Mouse (Mus musculus) embryonic facial prominence, embryonic 14.5 days (tissue): ENCODE data around the gene Zbtb21. TPM values are rescaled to one million over a fixed set of nuclear protein-coding genes. Genes with fewer than 3 reads are reported as not detected.
A peak's percentile ranks its signal among the peaks of the same experiment; 100 is the strongest.
"Not testable (repeated sequence)": the region's sequence is repeated elsewhere in the genome, so short reads cannot be mapped to it uniquely, and the experiment has no call there.

ENCODE experiments used
- ATAC-seq: fragments of 200-750 bp; cut with Nextera tagmentation; 2 replicates; pipeline ENCODE4 v1.8.0; 2017; ENCODE audit warnings: low read depth, moderate number of reproducible peaks, moderate TSS enrichment
- DNase-seq: peaks from one replicate; pipeline ENCODE4 v3.0.0-alpha.2; 2015; ENCODE audit warnings: low spot score
- H3K27ac ChIP-seq: fragments of 300-500 bp; sonication (generic); replicated peaks from 2 replicates; pipeline ENCODE4 v1.5.1; 2014; ENCODE audit warnings: low read depth, mild to moderate bottlenecking, low read length, moderate library complexity
- H3K27me3 ChIP-seq: fragments of 300-500 bp; sonication (generic); replicated peaks from 2 replicates; pipeline ENCODE4 v1.6.1; 2014; ENCODE audit warnings: low read length; ENCODE audit not compliant: control insufficient read depth, insufficient read depth
- H3K36me3 ChIP-seq: fragments of 300-500 bp; sonication (generic); 2 replicates; pipeline ENCODE4 v1.6.1; 2014; ENCODE audit warnings: low read length, mixed read lengths; ENCODE audit not compliant: control insufficient read depth, insufficient read depth
- H3K4me1 ChIP-seq: fragments of 300-500 bp; sonication (generic); 2 replicates; pipeline ENCODE4 v1.6.1; 2014; ENCODE audit warnings: antibody characterized with exemption, low read length; ENCODE audit not compliant: control insufficient read depth, insufficient read depth
- H3K4me2 ChIP-seq: fragments of 300-500 bp; sonication (generic); 2 replicates; pipeline ENCODE4 v1.6.1; 2014; ENCODE audit warnings: low read depth, mild to moderate bottlenecking, low read length, moderate library complexity, mixed read lengths
- H3K4me3 ChIP-seq: fragments of 300-500 bp; sonication (generic); 2 replicates; pipeline ENCODE4 v1.5.1; 2014; ENCODE audit warnings: low read depth, mild to moderate bottlenecking, low read length
- H3K9ac ChIP-seq: fragments of 300-500 bp; sonication (generic); 2 replicates; pipeline ENCODE4 v1.6.1; 2014; ENCODE audit warnings: low read depth, mild to moderate bottlenecking, low read length, moderate library complexity, mixed read lengths
- H3K9me3 ChIP-seq: fragments of 300-500 bp; sonication (generic); 2 replicates; pipeline ENCODE4 v1.6.1; 2016; ENCODE audit warnings: low read length; ENCODE audit not compliant: control insufficient read depth
- WGBS: fragments of 180-500 bp; shearing (Covaris S2); extraction: QIAGEN DNeasy Blood & Tissue Kit; methylation state at CpG from one replicate; pipeline ENCODE4 v1.1.7; 2014; 5-methylcytosine and 5-hydroxymethylcytosine counted together
- polyA plus RNA-seq: library from polyadenylated mRNA; unstranded; fragments of >200 nt; fragmentation: Nextera tagmentation; extraction: Ambion mirVana; gene quantifications from 2 replicates; pipeline ENCODE4 v1.2.1, GENCODE M21; 2014

The Zbtb21 gene
- polyA plus RNA-seq, result 14.1 and 14.3 TPM in 2 replicates

GRCm38 (mm10) chr16:97962151-97962948 is at the start of gene Zbtb21, which contains the start of gene C2cd2:
Gene Zbtb21, minus strand, starts transcription at chr16:97962622.
Gene C2cd2, minus strand, starts transcription at chr16:97962598.
- Histone ChIP-seq H3K4me3 (peak within 1 kb of the TSS; percentile 89), H3K27me3 (no peaks in the 10 kb centered on the region), H3K9ac (peak within 1 kb of the TSS; percentile 95), H3K4me1 (peaks cover 8% of the 10 kb centered on the region; the same call in 1 of the 2 replicates), H3K9me3 (no peaks in the 10 kb centered on the region), H3K27ac (peak within 1 kb of the TSS; percentile 98), H3K36me3 (no peaks in the 10 kb centered on the region), H3K4me2 (peak within 1 kb of the TSS; percentile 74)
- peak; percentile 98 for ATAC-seq
- WGBS, result under 1% methylated on average over 35 of the region's 78 CpGs
- peak; percentile 98 for DNase-seq

DNA sequence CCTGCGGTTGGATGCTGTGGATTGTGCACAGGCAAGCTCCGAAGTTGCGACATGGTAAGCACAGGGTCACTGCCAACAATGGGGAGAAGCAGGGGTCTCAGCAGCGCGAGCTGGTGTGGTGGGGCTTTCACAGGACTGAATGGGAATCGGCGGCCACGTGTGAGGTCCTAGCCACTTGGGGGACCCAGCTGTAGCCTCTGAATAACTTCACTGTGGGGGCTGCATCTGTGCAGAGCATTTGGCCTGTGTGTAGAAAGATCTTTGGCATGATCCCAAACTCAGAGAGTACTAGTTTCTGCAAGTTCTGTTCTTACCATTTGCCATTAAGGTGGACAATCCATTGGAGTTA is 34.9 kb upstream of the Zbtb21 start:
- ATAC-seq, result peak; percentile 77; the same call in 1 of the 2 replicates
- H3K4me1 ChIP-seq, H3K27me3 ChIP-seq, H3K36me3 ChIP-seq, DNase-seq: not testable (repeated sequence)
- H3K27ac ChIP-seq, result peak overlapping the region; percentile 83; the same call in 1 of the 2 replicates
- peak overlapping the region; percentile 72 for H3K4me2 ChIP-seq
- H3K4me3 ChIP-seq, result peak overlapping the region; percentile 55
- WGBS, result 1% methylated on average over 8 of the region's 8 CpGs
- H3K9ac ChIP-seq, result peak overlapping the region; percentile 62
- peaks cover 18% of the 10 kb centered on the region for H3K9me3 ChIP-seq

DNA sequence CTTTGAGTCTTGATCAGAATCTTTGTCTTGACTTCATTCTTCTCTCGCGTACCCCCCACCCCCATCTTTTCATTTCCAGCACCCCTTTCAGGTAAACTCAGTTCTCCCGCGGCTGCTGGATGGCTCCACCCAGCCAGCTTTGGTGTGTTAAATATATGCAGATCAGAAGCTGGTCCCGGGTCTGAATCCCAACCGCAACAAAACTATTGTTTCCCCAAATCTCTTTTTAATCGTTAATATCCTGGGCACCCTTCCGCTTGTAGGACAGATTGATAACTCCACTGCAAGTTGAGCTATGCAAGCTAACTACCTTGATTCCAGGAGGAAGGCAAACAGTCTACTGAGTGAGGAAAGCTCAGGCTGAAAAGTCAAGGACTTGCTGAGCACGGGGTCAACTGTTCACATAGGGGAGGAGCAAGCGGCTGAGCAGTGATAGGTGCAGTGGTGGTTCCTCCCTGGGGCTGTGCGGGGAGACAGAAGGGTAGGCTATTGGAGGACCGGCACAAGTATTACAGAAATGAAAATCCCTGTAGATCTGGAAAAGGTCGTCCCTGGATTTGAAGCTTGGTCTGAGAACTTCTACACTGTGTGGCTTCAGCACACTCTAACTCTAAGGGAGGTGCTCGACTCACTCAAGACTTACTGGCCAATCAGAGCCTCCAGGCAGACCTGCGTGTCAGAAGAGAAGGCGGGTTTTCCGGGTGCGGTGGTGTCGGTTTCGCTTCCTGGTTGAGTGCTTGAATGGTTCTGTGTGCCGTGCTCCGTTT is 34.4 kb upstream of the Zbtb21 start, which contains the start of gene B230307C23Rik:
Gene B230307C23Rik (plus strand): TSS at position 700 of the 767 bp plus-strand sequence.
- Histone ChIP-seq H3K4me1 (peaks cover 3% of the 10 kb centered on the region; the same call in 1 of the 2 replicates), H3K9me3 (peaks cover 13% of the 10 kb centered on the region), H3K9ac (peak within 1 kb of the TSS; percentile 62), H3K4me3 (peak within 1 kb of the TSS; percentile 55), H3K36me3 (peaks cover 5% of the 10 kb centered on the region; the same call in 1 of the 2 replicates), H3K27me3 (no peaks in the 10 kb centered on the region), H3K4me2 (peak within 1 kb of the TSS; percentile 72), H3K27ac (peak within 1 kb of the TSS; percentile 83)
- 2% methylated on average over 22 of the region's 22 CpGs for WGBS
- peak; percentile 95 for DNase-seq
- peak; percentile 99 for ATAC-seq

GRCm38 (mm10) chr16:97995849-97996615 is 33.6 kb upstream of the Zbtb21 start:
- ATAC-seq (no peak), DNase-seq (peak; percentile 40)
- H3K9ac ChIP-seq, result peak overlapping the region; percentile 62; the same call in 1 of the 2 replicates
- peaks cover 13% of the 10 kb centered on the region for H3K9me3 ChIP-seq
- peaks cover 3% of the 10 kb centered on the region; the same call in 1 of the 2 replicates for H3K4me1 ChIP-seq
- 11% methylated on average over 1 of the region's 1 CpGs for WGBS
- peak overlapping the region; percentile 55 for H3K4me3 ChIP-seq
- H3K36me3 ChIP-seq, result peaks cover 5% of the 10 kb centered on the region; the same call in 1 of the 2 replicates
- peak overlapping the region; percentile 83; the same call in 1 of the 2 replicates for H3K27ac ChIP-seq
- H3K4me2 ChIP-seq, result peak overlapping the region; percentile 72
- no peaks in the 10 kb centered on the region for H3K27me3 ChIP-seq

DNA sequence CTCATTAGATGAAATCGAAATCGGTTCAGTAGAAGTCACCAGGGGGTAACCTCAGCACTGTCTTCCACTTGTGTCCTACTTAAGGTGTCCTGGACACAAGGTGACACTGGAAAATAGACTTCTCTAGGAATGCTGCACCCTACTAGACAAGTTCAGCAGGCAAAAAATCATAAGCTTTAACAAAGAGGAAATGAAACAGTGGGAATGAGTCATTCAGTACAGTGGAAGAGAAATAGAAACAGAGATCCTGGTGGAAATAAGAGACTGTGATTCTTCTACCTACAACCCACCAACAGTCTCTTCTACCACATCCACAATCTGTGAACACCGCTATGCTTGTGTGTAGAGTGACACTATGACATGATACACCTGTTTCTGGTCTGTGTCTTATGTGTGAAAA is 30.1 kb upstream of the Zbtb21 start:
- DNase-seq, H3K9me3 ChIP-seq, H3K27me3 ChIP-seq, ATAC-seq, H3K4me3 ChIP-seq, H3K9ac ChIP-seq, H3K4me1 ChIP-seq, H3K36me3 ChIP-seq, H3K4me2 ChIP-seq, H3K27ac ChIP-seq: not testable (repeated sequence)
- WGBS, result 75% methylated on average over 3 of the region's 3 CpGs

GRCm38 (mm10) chr16:97991517-97991916 is 29.1 kb upstream of the Zbtb21 start:
- Histone ChIP-seq H3K9ac (no peak overlapping the region), H3K4me2 (no peak overlapping the region), H3K36me3 (no peaks in the 10 kb centered on the region), H3K9me3 (no peaks in the 10 kb centered on the region), H3K4me3 (no peak overlapping the region), H3K27me3 (no peaks in the 10 kb centered on the region), H3K27ac (no peak overlapping the region), H3K4me1 (peaks cover 3% of the 10 kb centered on the region; the same call in 1 of the 2 replicates)
- no peak for ATAC-seq
- 81% methylated on average over 2 of the region's 2 CpGs for WGBS
- no peak for DNase-seq

GRCm38 (mm10) chr16:97984589-97984988 is 22.2 kb upstream of the Zbtb21 start:
- 84% methylated on average over 5 of the region's 5 CpGs for WGBS
- Histone ChIP-seq H3K9me3 (no peaks in the 10 kb centered on the region), H3K9ac (no peak overlapping the region), H3K27ac (no peak overlapping the region), H3K4me3 (no peak overlapping the region), H3K4me1 (no peaks in the 10 kb centered on the region), H3K27me3 (no peaks in the 10 kb centered on the region), H3K36me3 (no peaks in the 10 kb centered on the region), H3K4me2 (no peak overlapping the region)
- DNase-seq, result no peak
- ATAC-seq, result no peak

DNA sequence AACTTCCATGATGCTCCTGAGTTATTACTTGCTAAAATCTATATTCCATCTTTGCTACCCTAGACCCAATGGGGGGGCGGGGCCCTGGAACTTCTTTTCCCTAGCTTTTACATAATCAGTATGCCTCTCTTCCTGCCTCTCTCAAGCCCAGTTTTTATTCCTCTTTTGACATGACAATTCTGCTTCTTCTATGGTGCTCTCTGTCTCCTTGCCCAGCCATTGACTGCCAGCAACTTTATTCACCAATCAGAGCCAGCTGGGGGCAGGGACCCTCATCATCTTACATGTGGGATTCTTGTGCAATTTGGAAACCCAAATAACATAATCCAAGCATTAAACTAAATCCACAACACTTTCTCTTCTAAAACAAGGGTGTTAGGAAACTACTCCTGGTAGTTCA is 18.9 kb upstream of the Zbtb21 start:
- Histone ChIP-seq H3K9me3 (no peaks in the 10 kb centered on the region), H3K36me3 (no peaks in the 10 kb centered on the region), H3K4me1 (no peaks in the 10 kb centered on the region), H3K4me2 (no peak overlapping the region), H3K4me3 (no peak overlapping the region), H3K27me3 (no peaks in the 10 kb centered on the region), H3K27ac (no peak overlapping the region), H3K9ac (no peak overlapping the region)
- ATAC-seq, result no peak
- 90% methylated on average over 1 of the region's 1 CpGs for WGBS
- DNase-seq, result no peak
